Mouse (Mus musculus) midbrain, embryonic 14.5 days (tissue): Measurements from ENCODE around the gene Galnt7. TPM values are rescaled to one million over a fixed set of nuclear protein-coding genes. Genes with fewer than 3 reads are reported as not detected.
A peak's percentile ranks its signal among the peaks of the same experiment; 100 is the strongest.

Experiments
- ATAC-seq: fragments of 200-750 bp; cut with Nextera tagmentation; 2 replicates; pipeline ENCODE4 v1.8.0; 2017; ENCODE audit warnings: moderate number of reproducible peaks, moderate library complexity; ENCODE audit not compliant: low FRiP score, low TSS enrichment
- DNase-seq: peaks from one replicate; pipeline ENCODE4 v3.0.0-alpha.2; 2015
- H3K27ac ChIP-seq: fragments of 300-500 bp; sonication (generic); replicated peaks from 2 replicates; pipeline ENCODE4 v1.5.1; 2014; ENCODE audit warnings: mild to moderate bottlenecking, low read depth, low read length, moderate library complexity
- H3K27me3 ChIP-seq: fragments of 300-500 bp; sonication (generic); 2 replicates; pipeline ENCODE4 v1.6.1; 2014; ENCODE audit warnings: low read length, control low read depth, mixed read lengths; ENCODE audit not compliant: control insufficient read depth, insufficient read depth
- H3K36me3 ChIP-seq: fragments of 300-500 bp; sonication (generic); 2 replicates; pipeline ENCODE4 v1.6.1; 2014; ENCODE audit warnings: low read length, control low read depth; ENCODE audit not compliant: control insufficient read depth, insufficient read depth
- H3K4me1 ChIP-seq: fragments of 300-500 bp; sonication (generic); 2 replicates; pipeline ENCODE4 v1.6.1; 2014; ENCODE audit warnings: mild to moderate bottlenecking, antibody characterized with exemption, low read length, control low read depth; ENCODE audit not compliant: control insufficient read depth, insufficient read depth
- H3K4me2 ChIP-seq: fragments of 300-500 bp; sonication (generic); 2 replicates; pipeline ENCODE4 v1.6.1; 2014; ENCODE audit warnings: mild to moderate bottlenecking, low read length, moderate library complexity
- H3K4me3 ChIP-seq: fragments of 300-500 bp; sonication (generic); replicated peaks from 2 replicates; pipeline ENCODE4 v1.5.1; 2014; ENCODE audit warnings: low read depth, low read length
- H3K9ac ChIP-seq: fragments of 300-500 bp; sonication (generic); replicated peaks from 2 replicates; pipeline ENCODE4 v1.6.1; 2014; ENCODE audit warnings: mild to moderate bottlenecking, low read length, moderate library complexity
- H3K9me3 ChIP-seq: fragments of 300-500 bp; sonication (generic); 2 replicates; pipeline ENCODE4 v1.6.1; 2016; ENCODE audit warnings: low read length, control low read depth, mixed read lengths; ENCODE audit not compliant: control insufficient read depth
- WGBS: fragments of 180-500 bp; shearing (Covaris S2); extraction: QIAGEN DNeasy Blood & Tissue Kit; methylation state at CpG from one replicate; pipeline ENCODE4 v1.1.7; 2014; 5-methylcytosine and 5-hydroxymethylcytosine counted together
- polyA plus RNA-seq: library from polyadenylated mRNA; unstranded; fragments of >200 nt; fragmentation: Nextera tagmentation; extraction: Ambion mirVana; gene quantifications from 2 replicates; pipeline ENCODE4 v1.2.1, GENCODE M21; 2014

Gene Galnt7
- polyA plus RNA-seq, 1 experiment from 2014 or later, result 10.0 TPM

DNA sequence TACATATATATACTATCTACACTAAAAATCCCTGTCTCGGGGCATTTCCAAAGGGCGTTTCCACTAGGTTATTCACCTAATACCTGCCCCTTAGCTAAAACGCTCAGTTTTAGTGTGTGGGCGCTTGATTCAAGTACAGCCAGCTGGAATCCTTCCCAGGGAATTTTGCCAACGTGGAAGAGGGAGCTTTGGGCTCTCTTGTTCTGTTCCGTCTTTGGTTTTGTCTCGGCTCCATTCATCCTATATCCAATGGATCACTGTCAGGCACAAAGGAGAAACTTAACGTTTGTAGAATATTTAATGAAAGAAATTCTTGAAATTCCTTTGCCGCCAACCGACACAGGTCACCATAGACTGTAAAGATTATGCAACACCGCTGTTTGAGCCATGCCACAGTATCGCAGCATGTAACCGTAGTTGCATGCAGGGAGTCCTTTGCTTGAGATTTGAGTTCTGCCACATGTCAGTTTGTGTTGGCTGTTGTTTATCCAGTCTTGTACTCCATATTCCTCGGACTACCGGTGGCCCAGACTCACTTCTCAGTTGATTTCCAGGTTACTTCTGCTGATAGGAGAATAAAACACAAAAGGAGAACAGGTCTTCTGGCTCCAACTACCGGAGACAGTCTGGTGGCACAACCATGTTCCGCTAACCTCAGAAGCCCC, 153.9 kb downstream of the Galnt7 start:
- 46% methylated on average over 17 of the region's 17 CpGs for whole genome bisulfite sequencing
- peak; percentile 70; the same call in 1 of the 2 replicates for ATAC-seq
- peak; percentile 77 for DNase-seq
- Histone ChIP-seq H3K4me2 (peak overlapping the region; percentile 29), H3K4me3 (no peak overlapping the region), H3K9ac (no peak overlapping the region), H3K36me3 (no peaks in the 10 kb centered on the region), H3K27ac (0 out of 2 replicates have a peak overlapping the region, but pooled peaks have one; percentile 37), H3K4me1 (no peaks in the 10 kb centered on the region), H3K9me3 (no peaks in the 10 kb centered on the region), H3K27me3 (no peaks in the 10 kb centered on the region)

DNA sequence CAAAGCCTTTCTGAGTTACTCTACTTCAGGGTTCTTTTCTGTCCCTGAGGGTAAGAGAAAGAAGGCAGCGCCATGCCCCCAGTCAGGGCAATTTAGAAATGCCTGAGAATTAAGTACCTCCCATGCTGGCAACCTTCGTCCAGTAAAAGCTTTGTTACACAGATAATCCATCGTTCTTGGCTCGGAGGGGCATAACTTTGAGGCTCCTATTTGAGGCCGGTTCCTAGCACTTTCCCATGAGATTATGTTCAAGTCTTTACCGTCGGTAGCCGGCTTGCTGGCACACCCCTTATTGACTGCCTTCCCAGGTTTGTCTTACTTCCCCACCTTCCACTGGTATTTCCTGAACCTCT, 154.4 kb downstream of the Galnt7 start:
- H3K27me3 ChIP-seq, result no peaks in the 10 kb centered on the region
- 41% methylated on average over 8 of the region's 8 CpGs for WGBS
- no peak overlapping the region for H3K9ac ChIP-seq
- ATAC-seq, result peak; percentile 32; the same call in 1 of the 2 replicates
- H3K4me2 ChIP-seq, result peak overlapping the region; percentile 29
- H3K36me3 ChIP-seq, result no peaks in the 10 kb centered on the region
- no peaks in the 10 kb centered on the region for H3K9me3 ChIP-seq
- no peak overlapping the region for H3K4me3 ChIP-seq
- H3K4me1 ChIP-seq, result no peaks in the 10 kb centered on the region
- peak; percentile 50 for DNase-seq
- H3K27ac ChIP-seq, result 0 out of 2 replicates have a peak overlapping the region, but pooled peaks have one; percentile 37

DNA sequence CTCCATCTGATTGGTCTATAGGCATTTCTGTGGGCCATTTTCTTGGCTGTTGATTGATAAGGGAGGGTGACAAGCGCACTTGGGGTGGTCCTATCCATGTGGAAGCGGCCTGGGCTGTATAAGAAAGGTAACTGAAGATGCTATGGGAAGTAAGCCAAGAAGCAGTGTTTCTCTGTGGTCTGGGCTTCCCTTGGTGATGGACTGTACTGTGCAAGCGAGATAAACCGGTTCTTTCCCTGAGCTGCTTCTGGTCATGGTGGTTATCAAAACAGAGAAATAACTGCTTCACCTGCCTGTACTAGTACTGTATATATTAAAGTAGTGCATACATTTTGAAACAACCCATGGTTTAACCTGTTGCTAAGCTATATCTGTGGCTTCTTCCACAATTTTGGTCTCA, 161.0 kb downstream of the Galnt7 start:
- Histone ChIP-seq H3K9me3 (no peaks in the 10 kb centered on the region), H3K27me3 (no peaks in the 10 kb centered on the region), H3K4me3 (no peak overlapping the region), H3K27ac (no peak overlapping the region), H3K36me3 (no peaks in the 10 kb centered on the region), H3K9ac (no peak overlapping the region), H3K4me2 (no peak overlapping the region), H3K4me1 (0 out of 2 replicates have a peak, but pooled peaks cover 4% of the 10 kb centered on the region)
- 97% methylated on average over 4 of the region's 4 CpGs for WGBS
- no peak for ATAC-seq
- DNase-seq, result no peak

DNA sequence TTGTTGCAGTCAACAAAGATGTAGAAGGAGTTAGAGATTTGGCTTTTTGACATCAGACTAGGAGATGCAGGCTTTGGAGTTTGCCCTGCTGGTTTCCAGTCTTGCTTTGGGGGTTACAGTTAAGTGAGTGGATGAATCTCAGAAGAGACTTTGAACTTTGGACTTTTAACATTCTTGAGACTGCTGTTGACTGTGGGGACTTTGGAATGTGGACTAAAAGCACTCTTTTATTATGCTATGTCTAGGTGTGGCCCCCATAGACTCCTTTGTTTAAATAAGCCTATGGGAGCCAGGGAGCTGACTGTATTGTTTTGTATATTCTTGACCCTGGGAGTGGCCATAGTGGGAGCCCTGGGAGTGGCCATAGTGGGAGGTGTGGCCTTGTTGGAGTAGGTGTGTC, 162.9 kb downstream of the Galnt7 start:
- H3K4me1 ChIP-seq, result 0 out of 2 replicates have a peak, but pooled peaks cover 4% of the 10 kb centered on the region
- no peak overlapping the region for H3K9ac ChIP-seq
- H3K27me3 ChIP-seq, result no peaks in the 10 kb centered on the region
- no peaks in the 10 kb centered on the region for H3K9me3 ChIP-seq
- no peak overlapping the region for H3K27ac ChIP-seq
- H3K4me3 ChIP-seq, result no peak overlapping the region
- H3K36me3 ChIP-seq, result no peaks in the 10 kb centered on the region
- DNase-seq (no peak), ATAC-seq (no peak)
- no peak overlapping the region for H3K4me2 ChIP-seq

DNA sequence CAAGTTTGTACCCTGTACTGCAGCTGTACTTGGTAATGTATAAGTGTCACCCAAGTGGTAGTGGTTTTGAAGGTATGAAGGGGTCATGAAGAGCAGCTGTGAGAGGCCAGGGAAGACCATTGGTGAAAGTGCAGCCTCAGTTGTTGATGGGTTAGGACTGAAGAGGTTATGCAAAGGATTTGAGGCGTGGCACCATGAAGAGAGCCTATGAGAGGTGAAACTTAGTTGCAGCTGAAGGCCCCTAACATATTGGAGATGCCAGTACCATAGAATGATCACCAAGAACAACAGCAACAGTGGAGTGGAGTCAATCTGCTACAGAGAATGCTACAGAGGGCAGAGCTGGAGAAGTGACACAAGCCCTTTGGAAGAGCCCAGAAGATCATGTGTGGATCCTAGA, 163.5 kb downstream of the Galnt7 start:
- H3K36me3 ChIP-seq, result no peaks in the 10 kb centered on the region
- WGBS, result 100% methylated on average over 1 of the region's 1 CpGs
- H3K9ac ChIP-seq, result no peak overlapping the region

DNA sequence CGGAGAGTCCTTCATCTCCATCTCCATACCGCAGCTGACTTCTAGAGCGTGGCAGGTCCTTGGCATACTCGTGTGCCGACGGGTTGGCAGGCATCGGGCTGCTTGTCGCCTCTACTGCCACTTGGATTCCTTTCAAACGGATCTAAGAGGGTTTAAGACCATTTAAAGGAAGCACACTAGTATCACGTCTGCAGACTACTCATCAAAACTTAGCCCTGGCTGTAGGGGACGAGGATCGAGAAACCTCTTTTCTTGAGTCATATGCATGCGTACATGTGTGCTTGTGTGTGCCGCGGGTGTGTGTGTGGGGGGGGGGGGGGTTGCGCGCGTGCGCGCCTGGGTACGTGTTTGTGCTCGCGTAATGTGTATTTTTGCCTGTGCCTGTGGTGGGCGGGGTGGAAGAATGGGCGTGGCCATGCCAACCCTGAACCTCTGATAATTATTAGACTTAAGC, 164.5 kb downstream of the Galnt7 start:
- Histone ChIP-seq H3K4me3 (peak overlapping the region; percentile 90), H3K4me2 (peak overlapping the region; percentile 58), H3K27ac (peak overlapping the region; percentile 70), H3K4me1 (0 out of 2 replicates have a peak, but pooled peaks cover 4% of the 10 kb centered on the region), H3K9me3 (no peaks in the 10 kb centered on the region), H3K27me3 (no peaks in the 10 kb centered on the region), H3K36me3 (0 out of 2 replicates have a peak, but pooled peaks cover 3% of the 10 kb centered on the region), H3K9ac (peak overlapping the region; percentile 27; the same call in 1 of the 2 replicates)
- DNase-seq, result peak; percentile 76
- ATAC-seq, result peak; percentile 46
- under 1% methylated on average over 25 of the region's 25 CpGs for WGBS

More for the DNA sequence above, 163.5 kb downstream of the Galnt7 start:
- Histone ChIP-seq H3K27ac (no peak overlapping the region), H3K9me3 (no peaks in the 10 kb centered on the region), H3K27me3 (no peaks in the 10 kb centered on the region), H3K4me1 (0 out of 2 replicates have a peak, but pooled peaks cover 4% of the 10 kb centered on the region), H3K4me3 (no peak overlapping the region), H3K4me2 (no peak overlapping the region)
- ATAC-seq (no peak), DNase-seq (no peak)

DNA sequence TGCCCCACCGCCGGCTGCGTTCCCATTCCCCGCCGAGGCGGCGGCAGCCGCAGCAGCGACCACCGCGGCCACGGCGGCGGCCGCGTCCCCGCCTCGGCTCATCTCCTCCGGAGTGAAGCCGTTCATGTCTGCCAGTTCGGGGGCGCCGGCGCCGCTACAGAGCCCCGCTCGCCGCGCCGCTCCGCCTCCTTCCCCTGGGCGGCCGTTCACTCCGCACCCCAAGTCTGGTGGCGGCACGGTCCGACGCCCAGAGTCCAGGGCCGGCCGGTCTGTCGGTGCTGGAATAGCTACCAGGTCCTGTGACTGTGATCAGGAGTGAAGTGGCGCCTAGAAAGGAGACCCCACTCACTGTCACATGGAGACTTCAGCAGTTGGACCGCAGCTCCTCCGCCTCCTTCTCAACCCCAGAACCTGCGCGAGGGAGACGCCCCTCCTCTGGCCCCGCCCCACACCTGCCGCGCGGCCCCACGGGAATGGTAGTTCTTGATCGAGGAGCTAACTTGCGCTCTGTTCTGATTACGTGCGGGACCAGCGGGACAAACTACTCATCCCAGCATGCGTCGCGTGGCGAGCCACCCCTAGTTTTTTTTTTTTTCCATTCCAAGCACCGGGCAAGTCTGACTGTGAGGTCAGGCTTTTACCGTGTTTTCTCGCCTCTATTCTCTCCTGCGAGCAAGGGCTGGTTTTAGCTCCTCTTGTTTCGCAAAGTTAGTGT, 165.2 kb downstream of the Galnt7 start, which contains the start of gene Sap30:
Sap30 (minus strand) TSS at position 420 of the 715 bp plus-strand sequence.
- Histone ChIP-seq H3K27ac (peak within 1 kb of the TSS; percentile 96), H3K4me3 (peak within 1 kb of the TSS; percentile 90), H3K4me2 (peak within 1 kb of the TSS; percentile 58), H3K9me3 (no peaks in the 10 kb centered on the region), H3K9ac (peak within 1 kb of the TSS; percentile 93), H3K4me1 (0 out of 2 replicates have a peak, but pooled peaks cover 4% of the 10 kb centered on the region), H3K36me3 (0 out of 2 replicates have a peak, but pooled peaks cover 7% of the 10 kb centered on the region), H3K27me3 (no peaks in the 10 kb centered on the region)
- under 1% methylated on average over 65 of the region's 66 CpGs for WGBS
- ATAC-seq (peak; percentile 95), DNase-seq (peak; percentile 99)

DNA sequence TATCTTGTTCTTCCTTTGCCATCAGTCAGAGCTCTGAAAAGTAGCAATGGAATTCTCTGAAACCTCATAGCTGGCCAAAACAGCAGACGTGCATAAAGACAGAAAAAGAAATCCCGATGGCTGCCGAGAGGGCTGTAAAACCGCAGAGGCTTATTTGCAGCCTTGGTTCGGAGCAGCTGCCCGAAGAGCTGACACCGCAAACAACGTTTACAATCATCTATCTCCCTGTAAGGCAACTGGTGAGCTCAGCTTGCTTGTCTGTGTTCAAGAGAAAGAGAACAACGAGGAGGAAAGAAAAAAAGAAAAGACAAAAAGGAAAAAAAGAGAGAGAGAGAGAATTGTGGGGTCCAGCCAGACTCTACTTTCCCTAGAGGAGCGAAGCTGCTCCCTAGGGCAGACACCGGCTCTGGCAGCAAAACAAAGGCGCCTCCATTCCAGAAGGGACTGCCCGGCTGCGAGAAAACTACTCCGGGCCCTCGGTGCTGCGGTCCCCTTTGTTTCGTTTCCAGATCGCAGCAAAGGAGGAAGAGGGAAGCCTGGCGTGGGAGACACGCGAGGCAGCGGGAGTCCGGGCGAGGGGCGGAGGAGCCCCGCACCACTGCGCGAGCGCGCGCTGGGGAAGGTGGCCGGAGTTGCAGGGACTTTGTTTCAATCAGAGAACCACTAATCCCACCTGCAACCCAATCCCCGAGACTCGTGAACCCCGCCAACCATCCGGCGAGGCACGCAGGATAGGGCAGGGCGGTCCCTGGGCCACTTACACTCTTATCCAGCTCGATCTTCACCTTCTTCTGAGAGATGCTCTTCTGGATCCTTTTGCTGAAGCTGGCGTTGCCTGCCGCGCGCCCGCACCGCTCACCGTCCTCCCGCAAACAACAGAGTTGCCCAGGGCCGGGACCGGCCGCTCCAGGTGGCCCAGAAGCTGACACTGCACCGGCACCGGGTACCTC, 166.1 kb downstream of the Galnt7 start:
- Histone ChIP-seq H3K36me3 (peaks cover 14% of the 10 kb centered on the region), H3K4me3 (peak overlapping the region; percentile 90), H3K9ac (peak overlapping the region; percentile 93), H3K4me2 (peak overlapping the region; percentile 58), H3K4me1 (0 out of 2 replicates have a peak, but pooled peaks cover 4% of the 10 kb centered on the region), H3K9me3 (no peaks in the 10 kb centered on the region), H3K27ac (peak overlapping the region; percentile 96), H3K27me3 (no peaks in the 10 kb centered on the region)
- WGBS, result under 1% methylated on average over 54 of the region's 54 CpGs
- ATAC-seq, result peak; percentile 65
- peak; percentile 76 for DNase-seq
